Mouse (Mus musculus) erythroblast, embryonic 14.5 days (primary cell): ENCODE data around the gene Map2k5.

ENCODE experiments used
- GATA1 ChIP-seq: IDR thresholded peaks from 2 replicates; pipeline ENCODE4 v1.6.1; 2012; ENCODE audit warnings: low read length, inconsistent platforms, mixed read lengths
- TAL1 ChIP-seq: IDR thresholded peaks from 3 replicates; pipeline ENCODE4 v1.6.1; 2012; ENCODE audit warnings: low read length, inconsistent platforms, mixed read lengths

GRCm38 (mm10) chr9:63148410-63149371 lies 229.0 kb downstream of the Map2k5 start, which contains the start of gene Skor1:
- TF ChIP-seq TAL1 (no peak), GATA1 (no peak)
